Comparison of ENCODE assay signal across 9 mouse cellular contexts in genomic region chr1:75693231-75693914, GRCm38 (mm10).
DNase-seq lines count a peak whose midpoint lies in the region; ATAC-seq lines count a peak whose summit lies in the region.
"Had no signal": no experiment of that assay in that cellular context is flagged by ENCODE, and none has a peak within 500 bp of the region (broad histone marks: within the 10 kb centered on the region; RNA-seq: fewer than 3 reads in every experiment).

No protein-coding gene starts in this region.

- peak; percentile 69 for ATAC-seq in heart, embryonic 12.5 days (ENCODE audit: insufficient number of reproducible peaks, low FRiP score)
- ATAC-seq in hindbrain, embryonic 16.5 days: peak; percentile 80

- H3K27me3 ChIP-seq in heart, embryonic 12.5 days (replicated peaks): no peaks in the 10 kb centered on the region
- H3K27me3 ChIP-seq in hindbrain, embryonic 16.5 days (replicated peaks; ENCODE audit: control insufficient read depth, insufficient read depth, low read length): no peaks in the 10 kb centered on the region

- H3K4me3 ChIP-seq in heart, embryonic 12.5 days: no peak overlapping the region
- H3K4me3 ChIP-seq in hindbrain, embryonic 16.5 days (ENCODE audit: low read length): no peak overlapping the region

- 43% methylated on average over 12 of the region's 12 CpGs for WGBS in heart, embryonic 12.5 days
- WGBS in hindbrain, embryonic 16.5 days: 25% methylated on average over 12 of the region's 12 CpGs

- H3K9me3 ChIP-seq in heart, embryonic 12.5 days (replicated peaks): no peaks in the 10 kb centered on the region
- H3K9me3 ChIP-seq in hindbrain, embryonic 16.5 days (ENCODE audit: control insufficient read depth, low read length): no peaks in the 10 kb centered on the region

- H3K27ac ChIP-seq in heart, embryonic 12.5 days (ENCODE audit: poor library complexity, severe bottlenecking): no peak overlapping the region
- H3K27ac ChIP-seq in hindbrain, embryonic 16.5 days (ENCODE audit: low read depth, low read length): 0 out of 2 replicates have a peak overlapping the region, but pooled peaks have one; percentile 23
- H3K27ac ChIP-seq: macrophage had no signal

- H3K4me1 ChIP-seq in heart, embryonic 12.5 days (replicated peaks): peaks cover 8% of the 10 kb centered on the region; the same call in 1 of the 2 replicates
- H3K4me1 ChIP-seq in hindbrain, embryonic 16.5 days (ENCODE audit: control insufficient read depth, insufficient read depth, low read depth, low read length): peaks cover 3% of the 10 kb centered on the region

- DNase-seq in heart, postnatal 36 days: no peak
- DNase-seq in ovary, postnatal 14 days (ENCODE audit: low spot score): peak; percentile 9
- DNase-seq in ovary, adult 18-20 months (ENCODE audit: low spot score): no peak
- DNase-seq in retina, postnatal 1 day: peak; percentile 96
- no peak for DNase-seq in spleen, adult 18-20 months
- no peak for DNase-seq in embryo, embryonic 10 days (ENCODE audit: low spot score)

- intact Hi-C loops in heart, postnatal 36 days (cut with DNase I): no loop called here

- H3K4me2 ChIP-seq in heart, embryonic 12.5 days: no peak overlapping the region
- no peak overlapping the region for H3K4me2 ChIP-seq in hindbrain, embryonic 16.5 days (ENCODE audit: low read length)

- H3K9ac ChIP-seq in heart, embryonic 12.5 days: no peak overlapping the region
- H3K9ac ChIP-seq in hindbrain, embryonic 16.5 days (ENCODE audit: low read depth, low read length): no peak overlapping the region

- no peaks in the 10 kb centered on the region for H3K36me3 ChIP-seq in heart, embryonic 12.5 days
- no peaks in the 10 kb centered on the region for H3K36me3 ChIP-seq in hindbrain, embryonic 16.5 days (ENCODE audit: control insufficient read depth, insufficient read depth, low read length)

Comparison
In these comparisons a context has a peak if more than half of its experiments do, and no peak if none do; other contexts are left out.
1. DNase-seq: peak in ovary, postnatal 14 days (single experiment) and retina, postnatal 1 day (single experiment); none in heart, postnatal 36 days (0 of 2), ovary, adult 18-20 months (single experiment), spleen, adult 18-20 months (0 of 2) and embryo, embryonic 10 days (single experiment).